Mouse (Mus musculus): ENCODE results near the gene Snx33. TPM values are rescaled to one million over a fixed set of nuclear protein-coding genes. Genes with fewer than 3 reads are reported as not detected.

The Snx33 gene
- polyA plus RNA-seq, 1 experiment from 2014 or later: 8.6 TPM

Other genes starting within 250 kb of the Snx33 start
- gene Lingo1, start 131.9 kb downstream of the Snx33 start, polyA plus RNA-seq (2016; fragmentation: Nextera tagmentation; extraction: Ambion mirVana): 0.74 and 0.77 TPM in 2 replicates
- not detected in 2 replicates for gene Odf3l1, start 63.7 kb downstream of the Snx33 start, polyA plus RNA-seq (2016; fragmentation: Nextera tagmentation; extraction: Ambion mirVana)
- 0.88 and 1.1 TPM in 2 replicates for gene Cspg4, start 63.3 kb downstream of the Snx33 start, polyA plus RNA-seq (2016; fragmentation: Nextera tagmentation; extraction: Ambion mirVana)
- gene Imp3, start 9.1 kb upstream of the Snx33 start, polyA plus RNA-seq (2016; fragmentation: Nextera tagmentation; extraction: Ambion mirVana): 62.6 and 72.1 TPM in 2 replicates
- 28.9 and 29.3 TPM in 2 replicates for gene Snupn, start 22.5 kb upstream of the Snx33 start, polyA plus RNA-seq (2016; fragmentation: Nextera tagmentation; extraction: Ambion mirVana)
- 17.7 and 20.2 TPM in 2 replicates for gene Ptpn9, start 66.6 kb upstream of the Snx33 start, polyA plus RNA-seq (2016; fragmentation: Nextera tagmentation; extraction: Ambion mirVana)
- gene Sin3a, start 143.7 kb upstream of the Snx33 start, polyA plus RNA-seq (2016; fragmentation: Nextera tagmentation; extraction: Ambion mirVana): 53.9 and 54.5 TPM in 2 replicates
- 63.3 and 68.8 TPM in 2 replicates for gene Man2c1, start 202.3 kb upstream of the Snx33 start, polyA plus RNA-seq (2016; fragmentation: Nextera tagmentation; extraction: Ambion mirVana)
- gene Neil1, start 219.9 kb upstream of the Snx33 start, polyA plus RNA-seq (2016; fragmentation: Nextera tagmentation; extraction: Ambion mirVana): 5.6 and 6.0 TPM in 2 replicates
- 106 and 111 TPM in 2 replicates for gene Commd4, start 230.0 kb upstream of the Snx33 start, polyA plus RNA-seq (2016; fragmentation: Nextera tagmentation; extraction: Ambion mirVana)